Mouse (Mus musculus): Measurements from ENCODE around the gene Syf2. TPM values are rescaled to one million over a fixed set of nuclear protein-coding genes. Genes with fewer than 3 reads are reported as not detected.

The Syf2 gene
- polyA plus RNA-seq, 1 experiment from 2014 or later = 78.9 TPM

- H3K9me3 ChIP-seq (replicated peaks; ENCODE audit: control insufficient read depth, low read length) = no peaks in the 10 kb centered on the region
- H3K4me1 ChIP-seq (ENCODE audit: control insufficient read depth, insufficient read depth, low read length) = peaks cover 21% of the 10 kb centered on the region
- H3K4me2 ChIP-seq (ENCODE audit: low read depth, low read length) = no peak overlapping the region
- H3K9ac ChIP-seq (ENCODE audit: low read length) = no peak overlapping the region
- H3K27ac ChIP-seq (ENCODE audit: low read length) = no peak overlapping the region
- no peak overlapping the region for H3K4me3 ChIP-seq (ENCODE audit: low read length)
- WGBS = 93% methylated on average over 4 of the region's 4 CpGs
- H3K27me3 ChIP-seq (ENCODE audit: control insufficient read depth, insufficient read depth, low read length) = no peaks in the 10 kb centered on the region
- ATAC-seq (replicated peaks; ENCODE audit: extremely low read depth, insufficient read depth, low FRiP score) = no peak
- peaks cover 15% of the 10 kb centered on the region for H3K36me3 ChIP-seq (ENCODE audit: control insufficient read depth, insufficient read depth)
Measured at GRCm38 (mm10) chr4:134921703-134922102, 9.0 kb upstream of the Syf2 start.

- Histone ChIP-seq H3K27ac (ENCODE audit: low read length) (peak overlapping the region; percentile 91), H3K4me1 (ENCODE audit: control insufficient read depth, insufficient read depth, low read length) (peaks cover 21% of the 10 kb centered on the region), H3K4me2 (ENCODE audit: low read depth, low read length) (peak overlapping the region; percentile 92), H3K36me3 (ENCODE audit: control insufficient read depth, insufficient read depth) (peaks cover 19% of the 10 kb centered on the region), H3K9ac (ENCODE audit: low read length) (peak overlapping the region; percentile 83), H3K27me3 (ENCODE audit: control insufficient read depth, insufficient read depth, low read length) (no peaks in the 10 kb centered on the region), H3K4me3 (ENCODE audit: low read length) (peak overlapping the region; percentile 82), H3K9me3 (replicated peaks; ENCODE audit: control insufficient read depth, low read length) (no peaks in the 10 kb centered on the region)
- 50% methylated on average over 10 of the region's 10 CpGs for WGBS
- ATAC-seq (replicated peaks; ENCODE audit: extremely low read depth, insufficient read depth, low FRiP score) = no peak
Measured at GRCm38 (mm10) chr4:134922111-134922924, 8.4 kb upstream of the Syf2 start.

DNA sequence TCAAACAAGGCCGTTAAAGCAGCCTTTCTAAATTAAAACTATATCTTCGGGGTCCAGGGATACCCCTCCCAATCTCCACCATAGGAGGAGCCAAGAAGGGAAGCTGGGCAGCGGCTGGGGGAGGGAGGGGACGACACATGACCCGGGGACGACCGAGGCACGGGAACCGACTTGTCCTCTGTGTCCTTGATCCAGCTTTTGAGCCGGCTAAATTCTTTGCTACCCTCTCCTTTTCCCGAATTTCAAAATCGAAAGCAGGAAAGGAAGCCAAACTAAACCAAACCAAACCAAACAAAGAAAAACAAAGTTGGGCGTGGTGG, 7.8 kb upstream of the Syf2 start:
- Histone ChIP-seq H3K4me2 (ENCODE audit: low read depth, low read length) (peak overlapping the region; percentile 92), H3K36me3 (ENCODE audit: control insufficient read depth, insufficient read depth) (peaks cover 24% of the 10 kb centered on the region), H3K4me1 (ENCODE audit: control insufficient read depth, insufficient read depth, low read length) (peaks cover 21% of the 10 kb centered on the region), H3K27me3 (ENCODE audit: control insufficient read depth, insufficient read depth, low read length) (no peaks in the 10 kb centered on the region), H3K4me3 (ENCODE audit: low read length) (peak overlapping the region; percentile 82), H3K27ac (ENCODE audit: low read length) (peak overlapping the region; percentile 91), H3K9ac (ENCODE audit: low read length) (peak overlapping the region; percentile 83), H3K9me3 (replicated peaks; ENCODE audit: control insufficient read depth, low read length) (no peaks in the 10 kb centered on the region)
- under 1% methylated on average over 13 of the region's 13 CpGs for WGBS
- peak; percentile 62 for ATAC-seq (replicated peaks; ENCODE audit: extremely low read depth, insufficient read depth, low FRiP score)

GRCm38 (mm10) chr4:134923258-134924018, 7.3 kb upstream of the Syf2 start, which contains the start of gene Rsrp1:
Rsrp1 (plus strand) TSS chr4:134923592.
- Histone ChIP-seq H3K9ac (ENCODE audit: low read length) (peak within 1 kb of the TSS; percentile 97), H3K27ac (ENCODE audit: low read length) (peak within 1 kb of the TSS; percentile 96), H3K9me3 (replicated peaks; ENCODE audit: control insufficient read depth, low read length) (no peaks in the 10 kb centered on the region), H3K4me1 (ENCODE audit: control insufficient read depth, insufficient read depth, low read length) (peaks cover 17% of the 10 kb centered on the region), H3K4me2 (ENCODE audit: low read depth, low read length) (peak within 1 kb of the TSS; percentile 92), H3K27me3 (ENCODE audit: control insufficient read depth, insufficient read depth, low read length) (no peaks in the 10 kb centered on the region), H3K36me3 (ENCODE audit: control insufficient read depth, insufficient read depth) (peaks cover 30% of the 10 kb centered on the region), H3K4me3 (ENCODE audit: low read length) (peak within 1 kb of the TSS; percentile 82)
- 0% methylated on average over 64 of the region's 64 CpGs for WGBS
- peak; percentile 95 for ATAC-seq (replicated peaks; ENCODE audit: extremely low read depth, insufficient read depth, low FRiP score)

GRCm38 (mm10) chr4:134924019-134924741, 6.5 kb upstream of the Syf2 start:
- peaks cover 16% of the 10 kb centered on the region for H3K4me1 ChIP-seq (ENCODE audit: control insufficient read depth, insufficient read depth, low read length)
- H3K4me2 ChIP-seq (ENCODE audit: low read depth, low read length) = peak overlapping the region; percentile 88
- peaks cover 30% of the 10 kb centered on the region for H3K36me3 ChIP-seq (ENCODE audit: control insufficient read depth, insufficient read depth)
- H3K9ac ChIP-seq (ENCODE audit: low read length) = peak overlapping the region; percentile 97
- ATAC-seq (replicated peaks; ENCODE audit: extremely low read depth, insufficient read depth, low FRiP score) = peak; percentile 24
- no peaks in the 10 kb centered on the region for H3K27me3 ChIP-seq (ENCODE audit: control insufficient read depth, insufficient read depth, low read length)
- peak overlapping the region; percentile 96 for H3K27ac ChIP-seq (ENCODE audit: low read length)
- under 1% methylated on average over 75 of the region's 75 CpGs for WGBS
- H3K9me3 ChIP-seq (replicated peaks; ENCODE audit: control insufficient read depth, low read length) = no peaks in the 10 kb centered on the region
- H3K4me3 ChIP-seq (ENCODE audit: low read length) = peak overlapping the region; percentile 82

- Histone ChIP-seq H3K27ac (ENCODE audit: low read length) (no peak overlapping the region), H3K4me1 (ENCODE audit: control insufficient read depth, insufficient read depth, low read length) (peaks cover 20% of the 10 kb centered on the region), H3K36me3 (ENCODE audit: control insufficient read depth, insufficient read depth) (peaks cover 30% of the 10 kb centered on the region), H3K9ac (ENCODE audit: low read length) (peak overlapping the region; percentile 64), H3K27me3 (ENCODE audit: control insufficient read depth, insufficient read depth, low read length) (no peaks in the 10 kb centered on the region), H3K9me3 (replicated peaks; ENCODE audit: control insufficient read depth, low read length) (no peaks in the 10 kb centered on the region), H3K4me2 (ENCODE audit: low read depth, low read length) (peak overlapping the region; percentile 88), H3K4me3 (ENCODE audit: low read length) (peak overlapping the region; percentile 50)
- no peak for ATAC-seq (replicated peaks; ENCODE audit: extremely low read depth, insufficient read depth, low FRiP score)
- 47% methylated on average over 8 of the region's 8 CpGs for WGBS
Measured at GRCm38 (mm10) chr4:134925206-134925605, 5.5 kb upstream of the Syf2 start.

DNA sequence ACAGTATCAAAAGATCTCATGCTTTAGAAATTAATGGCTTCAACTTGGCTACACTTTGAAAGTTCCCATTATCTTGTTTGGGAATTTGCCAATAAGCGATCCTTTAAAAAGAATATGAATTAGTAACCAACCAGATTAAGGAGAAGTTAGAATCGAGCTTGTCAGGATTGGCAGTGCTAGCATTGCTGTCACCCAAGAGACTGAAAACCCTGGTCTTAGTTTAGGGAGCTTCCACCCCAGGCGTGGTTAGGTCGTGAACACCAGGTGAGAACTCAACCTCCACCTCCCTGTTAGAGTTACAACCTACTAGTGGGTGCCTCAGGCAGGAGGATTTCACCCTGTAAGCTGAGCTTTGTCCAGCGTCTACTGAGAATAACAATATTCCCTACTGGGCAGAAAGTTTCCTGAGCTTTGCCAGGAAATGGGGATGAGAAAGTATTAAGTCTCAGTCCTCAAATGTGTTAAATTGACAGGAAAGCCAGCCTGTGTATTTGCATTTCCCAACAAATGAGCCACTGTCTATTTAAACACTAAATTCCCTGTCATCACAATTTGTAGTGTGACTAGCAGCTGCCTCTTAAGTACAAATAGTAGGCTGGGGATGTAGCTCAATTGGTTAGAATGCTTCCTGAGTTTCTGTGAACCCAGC, 2.8 kb upstream of the Syf2 start:
- Histone ChIP-seq H3K4me2 (ENCODE audit: low read depth, low read length) (no peak overlapping the region), H3K4me3 (ENCODE audit: low read length) (no peak overlapping the region), H3K27ac (ENCODE audit: low read length) (no peak overlapping the region), H3K9ac (ENCODE audit: low read length) (no peak overlapping the region), H3K36me3 (ENCODE audit: control insufficient read depth, insufficient read depth) (peaks cover 32% of the 10 kb centered on the region), H3K27me3 (ENCODE audit: control insufficient read depth, insufficient read depth, low read length) (no peaks in the 10 kb centered on the region), H3K9me3 (replicated peaks; ENCODE audit: control insufficient read depth, low read length) (no peaks in the 10 kb centered on the region), H3K4me1 (ENCODE audit: control insufficient read depth, insufficient read depth, low read length) (peaks cover 25% of the 10 kb centered on the region)
- ATAC-seq (replicated peaks; ENCODE audit: extremely low read depth, insufficient read depth, low FRiP score) = no peak
- 57% methylated on average over 5 of the region's 5 CpGs for WGBS

GRCm38 (mm10) chr4:134928464-134928836, 2.2 kb upstream of the Syf2 start:
- Histone ChIP-seq H3K4me3 (ENCODE audit: low read length) (no peak overlapping the region), H3K4me2 (ENCODE audit: low read depth, low read length) (no peak overlapping the region), H3K27ac (ENCODE audit: low read length) (no peak overlapping the region), H3K36me3 (ENCODE audit: control insufficient read depth, insufficient read depth) (peaks cover 35% of the 10 kb centered on the region), H3K4me1 (ENCODE audit: control insufficient read depth, insufficient read depth, low read length) (peaks cover 25% of the 10 kb centered on the region), H3K9ac (ENCODE audit: low read length) (no peak overlapping the region), H3K9me3 (replicated peaks; ENCODE audit: control insufficient read depth, low read length) (no peaks in the 10 kb centered on the region), H3K27me3 (ENCODE audit: control insufficient read depth, insufficient read depth, low read length) (no peaks in the 10 kb centered on the region)
- 80% methylated on average over 1 of the region's 1 CpGs for WGBS
- ATAC-seq (replicated peaks; ENCODE audit: extremely low read depth, insufficient read depth, low FRiP score) = no peak
